Mouse (Mus musculus) limb, embryonic 11.5 days (tissue): Measurements from ENCODE around the gene Elavl4. TPM values are rescaled to one million over a fixed set of nuclear protein-coding genes. Genes with fewer than 3 reads are reported as not detected.
A peak's percentile ranks its signal among the peaks of the same experiment; 100 is the strongest.

Experiments
- ATAC-seq: fragments of 200-750 bp; cut with Nextera tagmentation; 2 replicates; pipeline ENCODE4 v1.8.0; 2017; ENCODE audit warnings: low read depth; ENCODE audit not compliant: insufficient number of reproducible peaks, low FRiP score, low TSS enrichment
- DNase-seq: peaks from one replicate; pipeline ENCODE4 v3.0.0-alpha.2; 2015; ENCODE audit warnings: low spot score
- H3K27ac ChIP-seq: fragments of 300-500 bp; sonication (generic); replicated peaks from 2 replicates; pipeline ENCODE4 v1.5.1; 2014; ENCODE audit warnings: low read depth, mild to moderate bottlenecking, low read length
- H3K27me3 ChIP-seq: fragments of 300-500 bp; sonication (generic); 2 replicates; pipeline ENCODE4 v1.6.1; 2014; ENCODE audit warnings: mild to moderate bottlenecking, low read length, mixed read lengths; ENCODE audit not compliant: control insufficient read depth, insufficient read depth
- H3K36me3 ChIP-seq: fragments of 300-500 bp; sonication (generic); 2 replicates; pipeline ENCODE4 v1.6.1; 2014; ENCODE audit warnings: mild to moderate bottlenecking, low read length, moderate library complexity, mixed read lengths; ENCODE audit not compliant: control insufficient read depth, insufficient read depth
- H3K4me1 ChIP-seq: fragments of 300-500 bp; sonication (generic); 2 replicates; pipeline ENCODE4 v1.6.1; 2014; ENCODE audit warnings: low read length, mixed read lengths; ENCODE audit not compliant: control insufficient read depth, insufficient read depth
- H3K4me2 ChIP-seq: fragments of 300-500 bp; sonication (generic); 2 replicates; pipeline ENCODE4 v1.6.1; 2014; ENCODE audit warnings: low read depth, mild to moderate bottlenecking, moderate library complexity; ENCODE audit not compliant: severe bottlenecking
- H3K4me3 ChIP-seq: fragments of 300-500 bp; sonication (generic); 2 replicates; pipeline ENCODE4 v1.5.1; 2014; ENCODE audit warnings: low read depth, low read length
- H3K9ac ChIP-seq: fragments of 300-500 bp; sonication (generic); 2 replicates; pipeline ENCODE4 v1.6.1; 2014; ENCODE audit warnings: mild to moderate bottlenecking, low read length
- H3K9me3 ChIP-seq: fragments of 300-500 bp; sonication (generic); 2 replicates; pipeline ENCODE4 v1.6.1; 2016; ENCODE audit warnings: low read length; ENCODE audit not compliant: control insufficient read depth
- WGBS: fragments of 180-500 bp; shearing (Covaris S2); extraction: QIAGEN DNeasy Blood & Tissue Kit; methylation state at CpG from one replicate; pipeline ENCODE4 v1.1.7; 2014; 5-methylcytosine and 5-hydroxymethylcytosine counted together
- polyA plus RNA-seq: library from polyadenylated mRNA; unstranded; fragments of >200 nt; fragmentation: Nextera tagmentation; extraction: Ambion mirVana; gene quantifications from 2 replicates; pipeline ENCODE4 v1.2.1, GENCODE M21; 2014

The Elavl4 gene
- polyA plus RNA-seq, 1 experiment from 2014 or later: 4.1 TPM

DNA sequence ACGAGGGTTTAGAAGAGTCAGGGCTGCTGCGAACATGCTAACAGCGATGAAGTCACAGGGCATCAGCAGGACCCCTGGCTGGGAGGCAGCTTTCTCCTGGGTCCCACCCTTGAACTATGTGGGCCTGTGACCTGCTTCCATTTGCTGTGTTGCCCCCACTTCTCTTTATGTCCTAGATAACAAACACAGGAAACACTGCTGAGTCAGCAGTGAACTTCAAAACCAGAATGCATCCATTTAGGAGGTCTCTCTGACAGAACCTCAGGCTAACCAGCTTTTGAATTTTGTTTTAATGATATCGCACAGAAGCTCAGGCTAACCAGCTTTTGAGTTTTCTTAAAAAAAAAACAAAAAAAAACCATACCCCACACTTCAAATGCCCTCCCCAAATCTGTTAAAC is 96.1 kb downstream of the Elavl4 start:
- no peaks in the 10 kb centered on the region for H3K27me3 ChIP-seq
- 89% methylated on average over 4 of the region's 4 CpGs for WGBS
- no peak for ATAC-seq
- no peak overlapping the region for H3K4me2 ChIP-seq
- no peaks in the 10 kb centered on the region for H3K9me3 ChIP-seq
- no peaks in the 10 kb centered on the region for H3K4me1 ChIP-seq
- no peak overlapping the region for H3K27ac ChIP-seq
- H3K36me3 ChIP-seq: no peaks in the 10 kb centered on the region
- DNase-seq: no peak
- H3K9ac ChIP-seq: no peak overlapping the region
- no peak overlapping the region for H3K4me3 ChIP-seq

GRCm38 (mm10) chr4:110250055-110250454 is 101.7 kb downstream of the Elavl4 start:
- Histone ChIP-seq H3K27ac (no peak overlapping the region), H3K9ac (no peak overlapping the region), H3K36me3 (no peaks in the 10 kb centered on the region), H3K4me3 (no peak overlapping the region), H3K4me2 (no peak overlapping the region), H3K4me1 (no peaks in the 10 kb centered on the region), H3K27me3 (no peaks in the 10 kb centered on the region), H3K9me3 (no peaks in the 10 kb centered on the region)
- DNase-seq (no peak), ATAC-seq (no peak)
- WGBS: 76% methylated on average over 3 of the region's 3 CpGs

GRCm38 (mm10) chr4:110242879-110243278 is 108.8 kb downstream of the Elavl4 start:
- no peak for DNase-seq
- no peaks in the 10 kb centered on the region for H3K27me3 ChIP-seq
- no peak for ATAC-seq
- no peak overlapping the region for H3K4me3 ChIP-seq
- no peaks in the 10 kb centered on the region for H3K36me3 ChIP-seq
- H3K9ac ChIP-seq: no peak overlapping the region
- no peak overlapping the region for H3K27ac ChIP-seq
- H3K4me1 ChIP-seq: no peaks in the 10 kb centered on the region
- H3K9me3 ChIP-seq: no peaks in the 10 kb centered on the region
- no peak overlapping the region for H3K4me2 ChIP-seq

DNA sequence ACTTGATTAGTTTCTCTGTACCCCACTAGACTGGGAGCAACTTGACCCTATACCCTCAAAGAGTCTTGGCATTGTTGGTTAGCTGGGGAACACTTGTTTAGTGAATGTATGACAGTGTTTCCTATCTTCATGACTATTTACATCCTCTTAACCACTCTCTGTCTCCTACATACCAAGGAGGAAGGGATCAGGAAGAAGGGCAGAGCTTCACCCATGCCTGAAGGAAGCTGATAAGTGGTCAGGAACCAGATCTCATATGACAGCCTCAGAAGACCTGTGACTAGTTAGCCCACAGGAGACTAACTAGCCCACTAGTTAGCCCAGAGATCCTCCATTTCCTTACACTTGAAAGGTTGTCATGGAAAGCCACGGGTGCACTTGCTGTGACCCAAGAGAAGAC is 117.2 kb downstream of the Elavl4 start:
- Histone ChIP-seq H3K4me3 (no peak overlapping the region), H3K27ac (no peak overlapping the region), H3K4me1 (no peaks in the 10 kb centered on the region), H3K36me3 (no peaks in the 10 kb centered on the region), H3K9me3 (no peaks in the 10 kb centered on the region), H3K27me3 (no peaks in the 10 kb centered on the region), H3K4me2 (no peak overlapping the region), H3K9ac (no peak overlapping the region)
- DNase-seq: no peak
- ATAC-seq: no peak
- WGBS: 100% methylated on average over 1 of the region's 1 CpGs

DNA sequence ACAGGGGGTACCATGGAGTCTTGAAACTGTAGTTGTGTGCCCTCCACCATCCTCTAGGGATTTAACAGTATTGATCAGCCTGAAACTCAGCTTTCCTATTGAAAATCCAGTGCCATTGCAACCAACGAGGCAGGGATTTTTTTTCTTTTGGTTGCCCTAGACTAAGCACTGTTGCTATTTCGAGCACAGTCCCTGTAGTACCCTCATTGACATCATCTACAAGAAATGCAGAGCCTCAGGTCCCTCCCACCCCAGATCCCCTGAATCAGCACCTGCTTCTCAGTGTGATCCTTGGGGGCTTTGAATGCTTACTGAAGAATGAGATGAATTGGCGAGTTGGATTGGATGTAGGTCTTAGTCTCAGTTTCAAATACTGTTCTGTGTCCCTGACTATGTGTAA is 119.4 kb downstream of the Elavl4 start:
- Histone ChIP-seq H3K4me3 (no peak overlapping the region), H3K36me3 (no peaks in the 10 kb centered on the region), H3K9ac (no peak overlapping the region), H3K4me1 (no peaks in the 10 kb centered on the region), H3K27me3 (no peaks in the 10 kb centered on the region), H3K9me3 (no peaks in the 10 kb centered on the region), H3K4me2 (no peak overlapping the region), H3K27ac (no peak overlapping the region)
- no peak for DNase-seq
- 93% methylated on average over 3 of the region's 3 CpGs for WGBS
- ATAC-seq: no peak

DNA sequence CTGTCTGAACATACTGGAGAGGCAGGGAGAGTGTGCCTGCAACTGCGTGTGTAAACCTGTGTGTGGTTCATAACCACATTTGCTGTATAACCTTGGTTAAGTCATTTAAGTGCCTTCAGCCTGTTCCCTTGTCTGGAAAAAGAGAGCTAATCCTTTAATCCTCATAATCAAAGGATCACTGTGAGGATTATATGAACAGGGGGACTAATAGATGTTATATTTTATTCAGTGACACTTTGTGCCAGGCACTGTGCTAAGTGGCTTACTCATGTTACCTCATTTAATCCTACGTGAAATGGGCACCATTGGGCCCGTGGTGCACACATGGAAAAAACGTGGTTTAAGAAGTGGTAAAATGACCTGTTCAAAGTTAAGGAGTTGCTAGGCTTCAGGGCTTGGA is 119.9 kb downstream of the Elavl4 start:
- no peak overlapping the region for H3K9ac ChIP-seq
- no peak for DNase-seq
- peak; percentile 39; the same call in 1 of the 2 replicates for ATAC-seq
- no peaks in the 10 kb centered on the region for H3K36me3 ChIP-seq
- H3K27ac ChIP-seq: no peak overlapping the region
- H3K4me2 ChIP-seq: no peak overlapping the region
- no peak overlapping the region for H3K4me3 ChIP-seq
- 47% methylated on average over 4 of the region's 4 CpGs for WGBS
- no peaks in the 10 kb centered on the region for H3K4me1 ChIP-seq
- H3K9me3 ChIP-seq: no peaks in the 10 kb centered on the region
- H3K27me3 ChIP-seq: no peaks in the 10 kb centered on the region

- no peaks in the 10 kb centered on the region for H3K4me1 ChIP-seq
- H3K36me3 ChIP-seq: no peaks in the 10 kb centered on the region
- H3K27ac ChIP-seq: no peak overlapping the region
These were observed 122.1 kb downstream of the Elavl4 start for GRCm38 (mm10) chr4:110229652-110230051.

GRCm38 (mm10) chr4:110229238-110229637 is 122.5 kb downstream of the Elavl4 start:
- DNase-seq (no peak), ATAC-seq (no peak)
- H3K9ac ChIP-seq: no peak overlapping the region

More at GRCm38 (mm10) chr4:110229652-110230051, 122.1 kb downstream of the Elavl4 start:
- Histone ChIP-seq H3K4me2 (no peak overlapping the region), H3K9me3 (no peaks in the 10 kb centered on the region), H3K27me3 (no peaks in the 10 kb centered on the region), H3K9ac (no peak overlapping the region), H3K4me3 (no peak overlapping the region)
- no peak for DNase-seq
- no peak for ATAC-seq
- WGBS: 88% methylated on average over 1 of the region's 1 CpGs

GRCm38 (mm10) chr4:110227621-110228031 is 124.1 kb downstream of the Elavl4 start:
- Histone ChIP-seq H3K36me3 (no peaks in the 10 kb centered on the region), H3K4me2 (no peak overlapping the region), H3K4me3 (no peak overlapping the region), H3K9me3 (no peaks in the 10 kb centered on the region), H3K27ac (no peak overlapping the region), H3K4me1 (no peaks in the 10 kb centered on the region), H3K9ac (no peak overlapping the region), H3K27me3 (no peaks in the 10 kb centered on the region)
- WGBS: 79% methylated on average over 8 of the region's 8 CpGs
- DNase-seq (no peak), ATAC-seq (no peak)

More at GRCm38 (mm10) chr4:110229238-110229637, 122.5 kb downstream of the Elavl4 start:
- no peaks in the 10 kb centered on the region for H3K9me3 ChIP-seq
- H3K36me3 ChIP-seq: no peaks in the 10 kb centered on the region
- no peak overlapping the region for H3K4me2 ChIP-seq
- no peak overlapping the region for H3K4me3 ChIP-seq
- no peaks in the 10 kb centered on the region for H3K4me1 ChIP-seq
- H3K27me3 ChIP-seq: no peaks in the 10 kb centered on the region
- H3K27ac ChIP-seq: no peak overlapping the region
